Mouse (Mus musculus) kidney, embryonic 16.5 days (tissue): ENCODE results near the gene Acad10. TPM values are rescaled to one million over a fixed set of nuclear protein-coding genes. Genes with fewer than 3 reads are reported as not detected.

Source experiments
- ATAC-seq: fragments of 200-750 bp; cut with Nextera tagmentation; 2 replicates; pipeline ENCODE4 v1.8.0; 2017; ENCODE audit warnings: moderate TSS enrichment; ENCODE audit not compliant: low FRiP score, low TSS enrichment
- H3K27ac ChIP-seq: fragments of 300-500 bp; sonication (generic); 2 replicates; pipeline ENCODE4 v1.5.1; 2014; ENCODE audit warnings: low read length
- H3K27me3 ChIP-seq: fragments of 300-500 bp; sonication (generic); 2 replicates; pipeline ENCODE4 v1.6.1; 2014; ENCODE audit warnings: low read length, control low read depth, mixed read lengths; ENCODE audit not compliant: insufficient read depth
- H3K36me3 ChIP-seq: fragments of 300-500 bp; sonication (generic); 2 replicates; pipeline ENCODE4 v1.6.1; 2014; ENCODE audit warnings: low read length, control low read depth, mixed read lengths; ENCODE audit not compliant: insufficient read depth
- H3K4me1 ChIP-seq: fragments of 300-500 bp; sonication (generic); 2 replicates; pipeline ENCODE4 v1.6.1; 2014; ENCODE audit warnings: low read length, control low read depth, mixed read lengths; ENCODE audit not compliant: insufficient read depth
- H3K4me2 ChIP-seq: fragments of 300-500 bp; sonication (generic); replicated peaks from 2 replicates; pipeline ENCODE4 v1.6.1; 2014; ENCODE audit warnings: low read depth, low read length
- H3K4me3 ChIP-seq: fragments of 300-500 bp; sonication (generic); 2 replicates; pipeline ENCODE4 v1.5.1; 2014; ENCODE audit warnings: mild to moderate bottlenecking, low read length
- H3K9ac ChIP-seq: fragments of 300-500 bp; sonication (generic); replicated peaks from 2 replicates; pipeline ENCODE4 v1.6.1; 2014; ENCODE audit warnings: low read length
- H3K9me3 ChIP-seq: fragments of 300-500 bp; sonication (generic); 2 replicates; pipeline ENCODE4 v1.6.1; 2016; ENCODE audit warnings: low read length, control low read depth
- WGBS: fragments of 180-500 bp; shearing (Covaris S2); extraction: QIAGEN DNeasy Blood & Tissue Kit; methylation state at CpG from one replicate; pipeline ENCODE4 v1.1.7; 2014; 5-methylcytosine and 5-hydroxymethylcytosine counted together
- polyA plus RNA-seq: library from polyadenylated mRNA; unstranded; fragments of >200 nt; fragmentation: Nextera tagmentation; extraction: Ambion mirVana; gene quantifications from 2 replicates; pipeline ENCODE4 v1.2.1, GENCODE M21; 2015

Gene Acad10
- polyA plus RNA-seq, 1 experiment from 2014 or later: 5.7 TPM

- H3K27ac ChIP-seq: no peak overlapping the region
- no peaks in the 10 kb centered on the region for H3K4me1 ChIP-seq
- no peak for ATAC-seq
- no peak overlapping the region for H3K4me3 ChIP-seq
- no peak overlapping the region for H3K4me2 ChIP-seq
- peaks cover 26% of the 10 kb centered on the region for H3K36me3 ChIP-seq
- 87% methylated on average over 11 of the region's 11 CpGs for WGBS
- no peaks in the 10 kb centered on the region for H3K9me3 ChIP-seq
- no peak overlapping the region for H3K9ac ChIP-seq
- no peaks in the 10 kb centered on the region for H3K27me3 ChIP-seq
Measured at GRCm38 (mm10) chr5:121576927-121577488, 83.3 kb downstream of the Acad10 start.

GRCm38 (mm10) chr5:121575867-121576266 lies 84.4 kb downstream of the Acad10 start:
- Histone ChIP-seq H3K9me3 (no peaks in the 10 kb centered on the region), H3K36me3 (peaks cover 26% of the 10 kb centered on the region), H3K4me1 (no peaks in the 10 kb centered on the region), H3K4me3 (no peak overlapping the region), H3K9ac (no peak overlapping the region), H3K4me2 (no peak overlapping the region), H3K27ac (no peak overlapping the region), H3K27me3 (no peaks in the 10 kb centered on the region)
- 93% methylated on average over 11 of the region's 11 CpGs for WGBS
- no peak for ATAC-seq

- Histone ChIP-seq H3K4me3 (no peak overlapping the region), H3K27ac (no peak overlapping the region), H3K9me3 (no peaks in the 10 kb centered on the region), H3K4me2 (no peak overlapping the region), H3K4me1 (no peaks in the 10 kb centered on the region), H3K27me3 (no peaks in the 10 kb centered on the region), H3K9ac (no peak overlapping the region), H3K36me3 (peaks cover 24% of the 10 kb centered on the region)
- 76% methylated on average over 13 of the region's 13 CpGs for WGBS
- no peak for ATAC-seq
Measured at GRCm38 (mm10) chr5:121574145-121574544, 86.2 kb downstream of the Acad10 start.

Other genes starting within 250 kb of the Acad10 start
- 11.5 and 14.0 TPM in 2 replicates for gene Tmem116, start 208.6 kb downstream of the Acad10 start, polyA plus RNA-seq
- gene Erp29, start 208.0 kb downstream of the Acad10 start, polyA plus RNA-seq: 203 and 208 TPM in 2 replicates
- 0.22 and 0.24 TPM in 2 replicates for gene Adam1b, start 157.1 kb downstream of the Acad10 start, polyA plus RNA-seq
- gene Adam1a, start 115.0 kb downstream of the Acad10 start, polyA plus RNA-seq: 1.2 and 1.5 TPM in 2 replicates
- gene Gm42878, start 115.0 kb downstream of the Acad10 start, polyA plus RNA-seq: 0.42 TPM in 1 of 2 replicates, not detected in the other
- gene Mapkapk5, start 114.6 kb downstream of the Acad10 start, polyA plus RNA-seq: 50.6 and 51.2 TPM in 2 replicates
- 234 and 274 TPM in 2 replicates for gene Aldh2, start 66.7 kb downstream of the Acad10 start, polyA plus RNA-seq
- 3.5 and 3.6 TPM in 2 replicates for gene Acad12, start 41.6 kb downstream of the Acad10 start, polyA plus RNA-seq
- gene Brap, start within 50 bp of the Acad10 start, polyA plus RNA-seq: 34.9 and 37.4 TPM in 2 replicates
- 38.9 and 56.5 TPM in 2 replicates for gene Atxn2, start 50.8 kb upstream of the Acad10 start, polyA plus RNA-seq
- gene Sh2b3, start 177.1 kb upstream of the Acad10 start, polyA plus RNA-seq: 17.4 and 17.8 TPM in 2 replicates
- 28.9 and 33.2 TPM in 2 replicates for gene Pheta1, start 188.5 kb upstream of the Acad10 start, polyA plus RNA-seq